Comparison of ENCODE assay signal across 8 mouse cellular contexts in genomic region chr7:63753274-63753751, GRCm38 (mm10).
DNase-seq lines count a peak whose midpoint lies in the region; ATAC-seq and TF ChIP-seq lines count a peak whose summit lies in the region.

No protein-coding gene starts in this region.

- 21% methylated on average over 6 of the region's 6 CpGs for WGBS in liver, adult 2 months
- 10% methylated on average over 6 of the region's 6 CpGs for whole genome bisulfite sequencing in embryonic facial prominence, embryonic 13.5 days
- 19% methylated on average over 6 of the region's 6 CpGs for WGBS in hindbrain, embryonic 13.5 days

- H3K4me2 ChIP-seq in embryonic facial prominence, embryonic 13.5 days = peak overlapping the region; percentile 26; the same call in 1 of the 2 replicates
- no peak overlapping the region for H3K4me2 ChIP-seq in hindbrain, embryonic 13.5 days

- TF ChIP-seq POLR2A in liver, adult 2 months (IDR thresholded peaks at IDR 0.05; ENCODE audit: extremely low read depth, insufficient read depth, low read length) = no peak

- DNase-seq in liver, adult 2 months (ENCODE audit: extremely low read depth, low read depth, low spot score) = peak; percentile 48
- no peak for DNase-seq in liver
- DNase-seq in adipocyte (ENCODE audit: low spot score) = peak; percentile 70
- DNase-seq in layer of hippocampus, postnatal 25 days (ENCODE audit: extremely low spot score in 1 of 2, low spot score in 1 of 2) = peak; percentile 31 to 58
- DNase-seq in splenic B cell, adult 2 months (ENCODE audit: low read depth, low spot score) = peak; percentile 77

- TF ChIP-seq CTCF in liver, adult 2 months (IDR thresholded peaks at IDR 0.05; ENCODE audit: low read depth, low read length) = peak; percentile 57; the same call in 1 of the 2 replicates

- peaks cover 17% of the 10 kb centered on the region for H3K27me3 ChIP-seq in liver, adult 2 months (ENCODE audit: control insufficient read depth, insufficient read depth, low read length)
- peaks cover 59% of the 10 kb centered on the region for H3K27me3 ChIP-seq in embryonic facial prominence, embryonic 13.5 days
- peaks cover 44% of the 10 kb centered on the region for H3K27me3 ChIP-seq in hindbrain, embryonic 13.5 days
- H3K27me3 ChIP-seq in megakaryocyte, embryonic 14.5 days (replicated peaks) = peaks cover 55% of the 10 kb centered on the region
- no peaks in the 10 kb centered on the region; the same call in none of the 2 replicates for H3K27me3 ChIP-seq in splenic B cell, adult 2 months (ENCODE audit: control insufficient read depth, insufficient read depth, low read length, poor library complexity, severe bottlenecking)

- no peak overlapping the region for H3K27ac ChIP-seq in liver, adult 2 months (replicated peaks; ENCODE audit: insufficient read depth, low read depth, low read length)
- H3K27ac ChIP-seq in embryonic facial prominence, embryonic 13.5 days = no peak overlapping the region
- H3K27ac ChIP-seq in hindbrain, embryonic 13.5 days = no peak overlapping the region

- H3K9me3 ChIP-seq in embryonic facial prominence, embryonic 13.5 days = no peaks in the 10 kb centered on the region
- no peaks in the 10 kb centered on the region; the same call in 1 of the 2 replicates for H3K9me3 ChIP-seq in hindbrain, embryonic 13.5 days
- H3K9me3 ChIP-seq in megakaryocyte, embryonic 14.5 days = peaks cover 8% of the 10 kb centered on the region; the same call in 1 of the 2 replicates

- peak; percentile 56; the same call in 1 of the 2 replicates for ATAC-seq in embryonic facial prominence, embryonic 13.5 days (ENCODE audit: insufficient number of reproducible peaks, insufficient read depth, low FRiP score, low TSS enrichment, low read depth)
- peak; percentile 23 for ATAC-seq in hindbrain, embryonic 13.5 days (ENCODE audit: low FRiP score)

- H3K9ac ChIP-seq in liver, adult 2 months (ENCODE audit: low read depth, low read length) = no peak overlapping the region
- no peak overlapping the region for H3K9ac ChIP-seq in embryonic facial prominence, embryonic 13.5 days
- no peak overlapping the region for H3K9ac ChIP-seq in hindbrain, embryonic 13.5 days

- H3K79me2 ChIP-seq in liver, adult 2 months (ENCODE audit: control insufficient read depth, insufficient read depth, low read length) = no peaks in the 10 kb centered on the region

- no peak overlapping the region for H3K4me3 ChIP-seq in liver, adult 2 months (ENCODE audit: insufficient read depth, low read depth, low read length)
- H3K4me3 ChIP-seq in embryonic facial prominence, embryonic 13.5 days = no peak overlapping the region
- H3K4me3 ChIP-seq in hindbrain, embryonic 13.5 days = no peak overlapping the region
- peak overlapping the region; percentile 76 for H3K4me3 ChIP-seq in megakaryocyte, embryonic 14.5 days (replicated peaks)

- H3K36me3 ChIP-seq in liver, adult 2 months (ENCODE audit: control insufficient read depth, insufficient read depth, low read length) = no peaks in the 10 kb centered on the region
- no peaks in the 10 kb centered on the region for H3K36me3 ChIP-seq in embryonic facial prominence, embryonic 13.5 days
- H3K36me3 ChIP-seq in hindbrain, embryonic 13.5 days = no peaks in the 10 kb centered on the region
- H3K36me3 ChIP-seq in megakaryocyte, embryonic 14.5 days (replicated peaks; ENCODE audit: low read length) = no peaks in the 10 kb centered on the region
- H3K36me3 ChIP-seq in splenic B cell, adult 2 months (ENCODE audit: control insufficient read depth, insufficient read depth, low read length, poor library complexity, severe bottlenecking) = no peaks in the 10 kb centered on the region

- H3K4me1 ChIP-seq in liver, adult 2 months (ENCODE audit: control insufficient read depth, insufficient read depth, low read length) = peaks cover 6% of the 10 kb centered on the region
- peaks cover 31% of the 10 kb centered on the region for H3K4me1 ChIP-seq in embryonic facial prominence, embryonic 13.5 days
- H3K4me1 ChIP-seq in hindbrain, embryonic 13.5 days (replicated peaks) = peaks cover 38% of the 10 kb centered on the region
- peaks cover 46% of the 10 kb centered on the region for H3K4me1 ChIP-seq in megakaryocyte, embryonic 14.5 days
